Mouse (Mus musculus) hindbrain, embryonic 10.5 days (tissue): ENCODE measurements around the gene St6galnac3. TPM values are rescaled to one million over a fixed set of nuclear protein-coding genes. Genes with fewer than 3 reads are reported as not detected.

Experiments used
- DNase-seq: peaks from one replicate; pipeline ENCODE4 v3.0.0-alpha.2; 2017; ENCODE audit warnings: low spot score
- H3K27ac ChIP-seq: fragments of 300-500 bp; sonication (generic); 2 replicates; pipeline ENCODE4 v1.5.1; 2016; ENCODE audit warnings: mild to moderate bottlenecking, moderate library complexity
- H3K27me3 ChIP-seq: fragments of 300-500 bp; sonication (generic); 2 replicates; pipeline ENCODE4 v1.6.1; 2016; ENCODE audit warnings: mild to moderate bottlenecking; ENCODE audit not compliant: poor library complexity, insufficient read depth, severe bottlenecking
- H3K36me3 ChIP-seq: fragments of 300-500 bp; sonication (generic); 2 replicates; pipeline ENCODE4 v1.6.1; 2016; ENCODE audit warnings: mild to moderate bottlenecking, moderate library complexity
- H3K4me1 ChIP-seq: fragments of 300-500 bp; sonication (generic); replicated peaks from 2 replicates; pipeline ENCODE4 v1.6.1; 2016; ENCODE audit warnings: mild to moderate bottlenecking
- H3K4me3 ChIP-seq: fragments of 300-500 bp; sonication (generic); 2 replicates; pipeline ENCODE4 v1.5.1; 2016; ENCODE audit warnings: mild to moderate bottlenecking, moderate library complexity
- H3K9me3 ChIP-seq: fragments of 300-500 bp; sonication (generic); 2 replicates; pipeline ENCODE4 v1.6.1; 2016; ENCODE audit warnings: mild to moderate bottlenecking, moderate library complexity
- WGBS: fragments of 180-500 bp; shearing (Covaris S2); methylation state at CpG from one replicate; pipeline ENCODE4 v1.1.7; 2016; 5-methylcytosine and 5-hydroxymethylcytosine counted together
- polyA plus RNA-seq: library from polyadenylated mRNA; unstranded; fragments of >200 nt; fragmentation: Nextera tagmentation; extraction: Ambion mirVana; gene quantifications from 2 replicates; pipeline ENCODE4 v1.2.1, GENCODE M21; 2016

Gene St6galnac3
- polyA plus RNA-seq, 1 experiment from 2014 or later = 32.4 TPM

DNA sequence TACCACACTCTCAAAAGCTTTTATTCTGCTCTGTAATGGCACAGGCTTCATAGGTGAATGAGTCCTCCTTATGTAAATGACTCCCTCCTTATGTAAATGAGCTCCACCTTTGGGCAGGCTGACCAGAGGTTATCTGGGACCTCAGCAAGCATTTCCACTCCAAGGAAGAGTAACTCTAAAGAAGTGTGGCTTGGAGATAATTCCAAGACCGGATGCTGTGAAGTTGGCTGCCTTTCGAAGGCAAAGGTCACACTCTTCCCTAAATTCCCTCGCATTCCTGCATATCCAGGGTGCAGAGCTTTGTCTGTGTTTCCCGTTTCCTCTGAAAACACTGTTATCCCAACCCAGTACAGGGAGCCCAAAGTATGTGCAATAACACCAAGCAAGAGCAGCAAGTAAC lies 142.9 kb downstream of the St6galnac3 start:
- H3K4me1 ChIP-seq = peaks cover 17% of the 10 kb centered on the region
- H3K36me3 ChIP-seq = 0 out of 2 replicates have a peak, but pooled peaks cover 1% of the 10 kb centered on the region
- no peak overlapping the region for H3K4me3 ChIP-seq
- no peak for DNase-seq
- H3K9me3 ChIP-seq = no peaks in the 10 kb centered on the region
- WGBS = 52% methylated on average over 4 of the region's 4 CpGs
- H3K27ac ChIP-seq = no peak overlapping the region
- H3K27me3 ChIP-seq = no peaks in the 10 kb centered on the region

DNA sequence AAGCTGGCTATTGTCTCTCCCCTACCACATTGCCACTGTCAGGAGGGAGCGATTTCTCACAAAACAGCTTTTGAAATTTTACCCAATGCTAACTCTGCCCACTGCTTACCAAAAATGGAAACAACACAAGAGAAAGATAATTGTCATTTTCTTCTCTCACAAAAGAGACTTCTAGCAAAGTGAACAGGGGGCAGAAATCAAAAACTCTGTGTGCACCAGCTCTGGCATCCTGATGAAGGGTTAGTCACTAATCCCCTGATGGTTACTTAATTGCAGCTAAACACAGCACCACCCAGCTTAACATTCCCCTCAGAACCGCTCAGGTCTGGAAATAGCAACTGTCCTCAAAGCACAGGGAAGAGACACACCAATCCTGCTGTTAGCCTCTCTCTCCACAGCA lies 144.3 kb downstream of the St6galnac3 start:
- H3K27me3 ChIP-seq = no peaks in the 10 kb centered on the region
- 72% methylated on average over 2 of the region's 2 CpGs for WGBS
- DNase-seq = no peak
- H3K27ac ChIP-seq = no peak overlapping the region
- no peaks in the 10 kb centered on the region for H3K9me3 ChIP-seq
- H3K4me3 ChIP-seq = no peak overlapping the region
- 0 out of 2 replicates have a peak, but pooled peaks cover 3% of the 10 kb centered on the region for H3K36me3 ChIP-seq
- H3K4me1 ChIP-seq = peaks cover 10% of the 10 kb centered on the region; the same call in 1 of the 2 replicates

DNA sequence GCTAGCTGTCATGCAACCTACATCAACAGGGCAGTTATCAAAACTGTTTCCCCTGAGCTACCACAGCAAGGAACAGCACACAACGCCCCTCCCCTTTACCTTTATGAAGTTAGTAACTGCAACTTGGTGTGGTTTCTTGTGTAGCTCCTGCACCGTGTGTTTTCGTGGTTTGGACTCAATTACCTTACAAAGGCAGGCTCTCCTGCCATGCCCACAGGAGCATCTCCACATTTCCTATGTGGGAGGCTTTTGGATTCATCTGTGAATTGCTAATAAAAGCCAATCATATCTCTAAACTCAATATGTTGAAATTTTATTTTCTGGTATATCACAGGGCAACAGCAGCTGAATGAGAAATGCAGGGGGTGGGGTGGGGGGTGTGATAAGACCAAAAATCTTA lies 144.8 kb downstream of the St6galnac3 start:
- Histone ChIP-seq H3K9me3 (no peaks in the 10 kb centered on the region), H3K4me1 (peaks cover 10% of the 10 kb centered on the region; the same call in 1 of the 2 replicates), H3K27me3 (no peaks in the 10 kb centered on the region), H3K27ac (no peak overlapping the region), H3K36me3 (0 out of 2 replicates have a peak, but pooled peaks cover 3% of the 10 kb centered on the region), H3K4me3 (no peak overlapping the region)
- DNase-seq = no peak
- WGBS = 91% methylated on average over 3 of the region's 3 CpGs

- Histone ChIP-seq H3K4me1 (peaks cover 3% of the 10 kb centered on the region; the same call in 1 of the 2 replicates), H3K27me3 (no peaks in the 10 kb centered on the region), H3K4me3 (no peak overlapping the region), H3K36me3 (0 out of 2 replicates have a peak, but pooled peaks cover 3% of the 10 kb centered on the region), H3K27ac (no peak overlapping the region), H3K9me3 (no peaks in the 10 kb centered on the region)
- DNase-seq = no peak
- WGBS = 71% methylated on average over 2 of the region's 2 CpGs
Measured at GRCm38 (mm10) chr3:153577286-153577685, 147.7 kb downstream of the St6galnac3 start.

GRCm38 (mm10) chr3:153571152-153571551 lies 153.8 kb downstream of the St6galnac3 start:
- WGBS = 91% methylated on average over 11 of the region's 11 CpGs
- no peaks in the 10 kb centered on the region for H3K4me1 ChIP-seq
- no peaks in the 10 kb centered on the region for H3K36me3 ChIP-seq
- DNase-seq = no peak
- H3K27ac ChIP-seq = no peak overlapping the region
- H3K27me3 ChIP-seq = no peaks in the 10 kb centered on the region
- no peaks in the 10 kb centered on the region for H3K9me3 ChIP-seq
- H3K4me3 ChIP-seq = no peak overlapping the region

DNA sequence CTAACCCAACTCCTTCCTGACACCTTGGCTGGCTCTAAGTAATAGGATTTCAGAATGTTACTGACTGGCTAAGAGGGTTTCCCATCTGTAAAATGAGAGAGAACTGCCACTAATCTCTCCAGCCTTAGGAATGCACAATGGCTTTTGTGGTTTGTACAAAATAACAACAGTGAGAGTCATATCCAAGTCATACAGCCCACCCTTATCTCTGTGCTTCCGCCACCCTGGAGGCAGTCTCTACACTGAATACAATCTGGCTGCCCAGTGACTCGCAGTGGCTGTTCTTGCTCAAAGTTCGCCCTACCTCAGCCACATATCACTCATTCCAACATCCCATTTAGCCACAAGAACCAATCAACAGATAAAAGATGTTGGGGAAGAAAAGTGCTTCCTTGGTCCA lies 156.2 kb downstream of the St6galnac3 start:
- WGBS = 90% methylated on average over 3 of the region's 3 CpGs

DNA sequence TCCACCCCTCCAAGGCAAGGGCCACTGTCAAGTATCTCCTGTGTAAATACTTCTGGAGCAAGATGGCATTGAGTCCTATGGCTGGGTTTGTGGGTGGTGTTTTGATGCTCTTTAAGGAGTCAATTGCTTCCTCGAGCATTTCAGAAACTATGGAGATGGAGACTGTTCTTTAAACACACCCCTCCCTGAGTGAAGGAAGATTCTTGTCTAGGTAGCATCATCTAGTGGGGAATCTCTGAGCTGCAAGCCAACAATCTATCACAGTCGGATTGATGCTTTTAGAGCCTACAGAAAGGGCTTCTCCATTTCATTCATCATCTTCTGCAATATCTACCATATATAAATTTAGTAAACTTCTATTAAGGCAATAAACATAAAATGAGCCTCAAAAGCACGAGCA lies 157.1 kb downstream of the St6galnac3 start:
- H3K27me3 ChIP-seq = no peaks in the 10 kb centered on the region
- H3K4me1 ChIP-seq = no peaks in the 10 kb centered on the region
- no peaks in the 10 kb centered on the region for H3K9me3 ChIP-seq
- no peaks in the 10 kb centered on the region for H3K36me3 ChIP-seq
- H3K27ac ChIP-seq = no peak overlapping the region
- H3K4me3 ChIP-seq = no peak overlapping the region
- WGBS = 75% methylated on average over 3 of the region's 3 CpGs
- DNase-seq = no peak

More for the DNA sequence above, 156.2 kb downstream of the St6galnac3 start:
- no peaks in the 10 kb centered on the region for H3K9me3 ChIP-seq
- no peaks in the 10 kb centered on the region for H3K36me3 ChIP-seq
- H3K4me1 ChIP-seq = no peaks in the 10 kb centered on the region
- no peak for DNase-seq
- no peak overlapping the region for H3K27ac ChIP-seq
- no peaks in the 10 kb centered on the region for H3K27me3 ChIP-seq
- no peak overlapping the region for H3K4me3 ChIP-seq

DNA sequence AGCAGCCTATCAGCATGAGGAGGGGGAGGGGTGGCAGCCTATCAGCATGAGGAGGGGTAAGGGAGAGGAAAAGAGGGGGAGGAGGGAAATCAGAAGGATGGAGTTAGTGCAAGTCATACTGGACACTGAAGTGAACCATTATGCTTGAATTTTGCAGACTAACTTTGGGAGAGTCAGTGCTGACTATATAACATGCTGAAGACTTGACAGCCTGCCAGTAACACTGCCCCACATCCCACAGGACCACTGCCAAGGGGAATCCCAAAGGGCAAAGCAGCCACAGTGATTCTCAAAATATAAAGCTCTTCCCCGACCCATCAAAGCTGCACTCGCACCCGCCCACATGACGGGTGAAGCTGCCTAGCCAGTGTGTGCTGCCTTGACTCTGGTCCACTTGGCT lies 157.5 kb downstream of the St6galnac3 start:
- Histone ChIP-seq H3K27ac (no peak overlapping the region), H3K27me3 (no peaks in the 10 kb centered on the region), H3K9me3 (no peaks in the 10 kb centered on the region), H3K4me1 (no peaks in the 10 kb centered on the region), H3K36me3 (no peaks in the 10 kb centered on the region), H3K4me3 (no peak overlapping the region)
- no peak for DNase-seq
- WGBS = 85% methylated on average over 4 of the region's 4 CpGs

DNA sequence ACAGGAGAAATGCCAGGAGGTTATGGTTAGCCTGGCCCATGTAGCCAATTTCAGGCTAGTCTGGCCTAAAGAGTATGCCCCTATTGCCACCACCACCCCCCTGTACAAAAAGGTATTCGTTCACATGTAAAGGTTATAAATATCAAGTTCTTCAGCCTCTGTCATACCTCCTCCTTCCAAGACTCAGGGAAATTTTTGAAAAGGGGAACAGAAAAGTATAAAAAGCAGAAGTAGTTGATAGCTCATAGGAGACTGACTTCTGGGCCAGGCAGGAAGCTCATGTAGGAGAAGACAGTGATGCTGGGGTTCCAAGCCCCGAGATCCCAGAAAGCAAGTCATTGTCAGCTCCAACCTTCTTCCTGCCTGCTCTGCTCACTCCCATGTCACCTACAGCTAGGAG lies 158.9 kb downstream of the St6galnac3 start:
- Histone ChIP-seq H3K27me3 (no peaks in the 10 kb centered on the region), H3K36me3 (no peaks in the 10 kb centered on the region), H3K4me3 (no peak overlapping the region), H3K27ac (no peak overlapping the region), H3K9me3 (no peaks in the 10 kb centered on the region), H3K4me1 (no peaks in the 10 kb centered on the region)
- 96% methylated on average over 2 of the region's 2 CpGs for WGBS
- no peak for DNase-seq

- Histone ChIP-seq H3K4me3 (no peak overlapping the region), H3K27ac (no peak overlapping the region), H3K9me3 (no peaks in the 10 kb centered on the region), H3K36me3 (no peaks in the 10 kb centered on the region), H3K27me3 (no peaks in the 10 kb centered on the region), H3K4me1 (no peaks in the 10 kb centered on the region)
- no peak for DNase-seq
- 82% methylated on average over 6 of the region's 6 CpGs for WGBS
Measured at GRCm38 (mm10) chr3:153560897-153561296, 164.1 kb downstream of the St6galnac3 start.

- Histone ChIP-seq H3K4me1 (no peaks in the 10 kb centered on the region), H3K27ac (no peak overlapping the region), H3K4me3 (no peak overlapping the region), H3K36me3 (no peaks in the 10 kb centered on the region), H3K9me3 (no peaks in the 10 kb centered on the region), H3K27me3 (no peaks in the 10 kb centered on the region)
- DNase-seq = no peak
- 94% methylated on average over 8 of the region's 8 CpGs for WGBS
Measured at GRCm38 (mm10) chr3:153559586-153559985, 165.4 kb downstream of the St6galnac3 start.

GRCm38 (mm10) chr3:153556621-153557020 lies 168.4 kb downstream of the St6galnac3 start:
- 0 out of 2 replicates have a peak, but pooled peaks cover 2% of the 10 kb centered on the region for H3K36me3 ChIP-seq
- no peaks in the 10 kb centered on the region for H3K4me1 ChIP-seq
- H3K4me3 ChIP-seq = no peak overlapping the region
- no peaks in the 10 kb centered on the region for H3K27me3 ChIP-seq
- WGBS = 78% methylated on average over 11 of the region's 11 CpGs
- H3K27ac ChIP-seq = no peak overlapping the region
- no peak for DNase-seq
- H3K9me3 ChIP-seq = no peaks in the 10 kb centered on the region

DNA sequence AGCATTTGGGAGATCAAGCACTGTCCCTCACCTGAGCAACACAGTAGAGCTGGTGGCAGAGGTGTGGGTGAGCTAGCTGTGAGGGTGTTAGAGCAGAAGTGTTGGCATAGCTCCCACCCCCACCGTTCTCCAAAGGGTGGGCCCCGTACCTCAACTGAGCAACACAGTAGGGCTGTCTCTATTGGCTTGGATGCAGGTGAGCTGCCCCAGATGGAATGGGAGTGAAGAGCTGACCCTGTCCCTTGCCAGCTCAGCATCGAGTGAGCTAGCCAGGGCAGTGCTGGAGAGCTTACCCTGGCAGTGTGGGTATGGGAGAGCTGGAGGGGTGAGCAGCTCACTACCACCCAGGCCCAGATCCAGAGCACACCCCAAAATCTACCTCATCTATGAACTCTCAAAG lies 171.3 kb downstream of the St6galnac3 start:
- 89% methylated on average over 3 of the region's 3 CpGs for whole genome bisulfite sequencing
- H3K9me3 ChIP-seq = no peaks in the 10 kb centered on the region
- no peak overlapping the region for H3K4me3 ChIP-seq
- no peak overlapping the region for H3K27ac ChIP-seq
- DNase-seq = no peak
- H3K36me3 ChIP-seq = 0 out of 2 replicates have a peak, but pooled peaks cover 2% of the 10 kb centered on the region
- peaks cover 6% of the 10 kb centered on the region; the same call in 1 of the 2 replicates for H3K4me1 ChIP-seq
- no peaks in the 10 kb centered on the region for H3K27me3 ChIP-seq

GRCm38 (mm10) chr3:153553226-153553625 lies 171.7 kb downstream of the St6galnac3 start:
- H3K27me3 ChIP-seq = no peaks in the 10 kb centered on the region
- H3K27ac ChIP-seq = no peak overlapping the region
- WGBS = 90% methylated on average over 7 of the region's 7 CpGs
- H3K4me1 ChIP-seq = peaks cover 6% of the 10 kb centered on the region; the same call in 1 of the 2 replicates
- H3K4me3 ChIP-seq = no peak overlapping the region
- H3K36me3 ChIP-seq = 0 out of 2 replicates have a peak, but pooled peaks cover 2% of the 10 kb centered on the region
- DNase-seq = no peak
- no peaks in the 10 kb centered on the region for H3K9me3 ChIP-seq
